Mouse (Mus musculus): Measurements from ENCODE around the gene Edn3.
A peak's percentile ranks its signal among the peaks of the same experiment; 100 is the strongest.

Gene Edn3

GRCm38 (mm10) chr2:174760479-174761121, at the start of gene Edn3:
Gene Edn3, plus strand, starts transcription at chr2:174760619.
- peak; percentile 30 for DNase-seq (ENCODE audit: low read depth, low spot score)

GRCm38 (mm10) chr2:174712043-174712442, 48.4 kb upstream of the Edn3 start:
- peak; percentile 8 for DNase-seq (ENCODE audit: low read depth, low spot score)

- DNase-seq (ENCODE audit: low read depth, low spot score) = no peak
Measured at GRCm38 (mm10) chr2:174715938-174716337, 44.5 kb upstream of the Edn3 start.

GRCm38 (mm10) chr2:174717857-174718256, 42.6 kb upstream of the Edn3 start:
- DNase-seq (ENCODE audit: low read depth, low spot score) = no peak

GRCm38 (mm10) chr2:174727114-174727823, 33.1 kb upstream of the Edn3 start:
- no peak for DNase-seq (ENCODE audit: low read depth, low spot score)

- no peak for DNase-seq (ENCODE audit: low read depth, low spot score)
Measured at GRCm38 (mm10) chr2:174731939-174732338, 28.5 kb upstream of the Edn3 start.

- DNase-seq (ENCODE audit: low read depth, low spot score) = peak; percentile 11
Measured at GRCm38 (mm10) chr2:174735270-174735669, 25.1 kb upstream of the Edn3 start.

GRCm38 (mm10) chr2:174747182-174747581, 13.2 kb upstream of the Edn3 start:
- no peak for DNase-seq (ENCODE audit: low read depth, low spot score)

- DNase-seq (ENCODE audit: low read depth, low spot score) = peak; percentile 69
Measured at GRCm38 (mm10) chr2:174748381-174748780, 12.0 kb upstream of the Edn3 start.

- no peak for DNase-seq (ENCODE audit: low read depth, low spot score)
Measured at GRCm38 (mm10) chr2:174753197-174753596, 7.2 kb upstream of the Edn3 start.

- no peak for DNase-seq (ENCODE audit: low read depth, low spot score)
Measured at GRCm38 (mm10) chr2:174754231-174754630, 6.2 kb upstream of the Edn3 start.

- DNase-seq (ENCODE audit: low read depth, low spot score) = no peak
Measured at GRCm38 (mm10) chr2:174759189-174759588, 1.2 kb upstream of the Edn3 start.

GRCm38 (mm10) chr2:174761452-174762101, 1.2 kb downstream of the Edn3 start:
- no peak for DNase-seq (ENCODE audit: low read depth, low spot score)

- no peak for DNase-seq (ENCODE audit: low read depth, low spot score)
Measured at GRCm38 (mm10) chr2:174762310-174762709, 1.9 kb downstream of the Edn3 start.

- peak; percentile 58 for DNase-seq (ENCODE audit: low read depth, low spot score)
Measured at GRCm38 (mm10) chr2:174768891-174769528, 8.6 kb downstream of the Edn3 start.

GRCm38 (mm10) chr2:174774177-174775111, 14.0 kb downstream of the Edn3 start:
- DNase-seq (ENCODE audit: low read depth, low spot score) = peak; percentile 8

- no peak for DNase-seq (ENCODE audit: low read depth, low spot score)
Measured at GRCm38 (mm10) chr2:174782016-174782415, 21.6 kb downstream of the Edn3 start.

- DNase-seq (ENCODE audit: low read depth, low spot score) = no peak
Measured at GRCm38 (mm10) chr2:174782880-174783279, 22.5 kb downstream of the Edn3 start.

- DNase-seq (ENCODE audit: low read depth, low spot score) = no peak
Measured at GRCm38 (mm10) chr2:174788830-174789229, 28.4 kb downstream of the Edn3 start.

- DNase-seq (ENCODE audit: low read depth, low spot score) = no peak
Measured at GRCm38 (mm10) chr2:174792436-174793125, 32.2 kb downstream of the Edn3 start.
